Mouse (Mus musculus) erythroblast, embryonic 14.5 days (primary cell): ENCODE measurements around the gene Otulin.

Experiments used
- GATA1 ChIP-seq: IDR thresholded peaks from 2 replicates; pipeline ENCODE4 v1.6.1; 2012; ENCODE audit warnings: low read length, inconsistent platforms, mixed read lengths
- TAL1 ChIP-seq: IDR thresholded peaks from 3 replicates; pipeline ENCODE4 v1.6.1; 2012; ENCODE audit warnings: low read length, inconsistent platforms, mixed read lengths

DNA sequence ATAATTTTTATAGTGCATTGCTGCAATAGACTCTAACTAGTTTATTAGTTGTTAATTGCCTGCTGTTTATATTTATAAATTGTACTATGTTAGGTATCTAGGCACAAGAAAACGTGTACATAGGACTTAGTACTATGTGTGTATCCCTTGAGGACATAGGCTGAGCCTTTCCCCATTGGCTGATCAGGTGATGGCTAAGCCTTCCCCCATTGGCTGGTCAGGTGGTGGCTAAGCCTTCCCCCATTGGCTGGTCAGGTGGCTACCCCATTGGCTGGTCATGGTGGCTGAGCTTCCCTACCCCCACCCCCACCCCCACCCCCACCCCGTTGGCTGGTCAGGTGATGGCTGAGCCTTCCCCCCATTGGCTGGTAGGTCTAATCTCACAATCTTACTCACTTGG is 50.6 kb downstream of the Otulin start:
- no peak for TF ChIP-seq GATA1
- no peak for TF ChIP-seq TAL1
